Mouse (Mus musculus) kidney, adult 2 months (tissue): Measurements from ENCODE around the gene Ttc19. TPM values are rescaled to one million over a fixed set of nuclear protein-coding genes. Genes with fewer than 3 reads are reported as not detected.

Experiments
- DNase-seq: peaks from one replicate; pipeline ENCODE4 v3.0.0; 2021
- H3K27ac ChIP-seq: fragments of 200-500 bp; 2 replicates; pipeline ENCODE4 v1.5.1; 2012; ENCODE audit warnings: low read depth, low read length, control low read depth, inconsistent platforms; ENCODE audit not compliant: insufficient read depth
- H3K27me3 ChIP-seq: fragments of 200-500 bp; replicated peaks from 2 replicates; pipeline ENCODE4 v1.6.1; 2012; ENCODE audit warnings: mild to moderate bottlenecking, moderate library complexity, low read length, inconsistent platforms; ENCODE audit not compliant: control insufficient read depth, insufficient read depth
- H3K36me3 ChIP-seq: fragments of 200-500 bp; 2 replicates; pipeline ENCODE4 v1.6.1; 2012; ENCODE audit warnings: mild to moderate bottlenecking, moderate library complexity, low read length, inconsistent platforms; ENCODE audit not compliant: control insufficient read depth, insufficient read depth
- H3K4me1 ChIP-seq: fragments of 200-500 bp; 2 replicates; pipeline ENCODE4 v1.6.1; 2011; ENCODE audit warnings: low read length; ENCODE audit not compliant: control insufficient read depth, insufficient read depth
- H3K4me3 ChIP-seq: fragments of 200-500 bp; 2 replicates; pipeline ENCODE4 v1.5.1; 2011; ENCODE audit warnings: mild to moderate bottlenecking, low read depth, low read length, control low read depth; ENCODE audit not compliant: insufficient read depth
- CTCF ChIP-seq: fragments of 200-500 bp; conservative IDR thresholded peaks from 2 replicates; pipeline ENCODE4 v1.5.1; 2011; ENCODE audit warnings: low read depth, mild to moderate bottlenecking, control low read depth, low read length, moderate library complexity, mixed read lengths; ENCODE audit not compliant: insufficient read depth, insufficient read length
- POLR2A ChIP-seq: fragments of 200-500 bp; IDR thresholded peaks from one replicate; pipeline ENCODE4 v1.6.1; 2011; ENCODE audit warnings: low read depth, low read length, control low read depth
- WGBS: fragments of 180-500 bp; shearing (Covaris S2); methylation state at CpG from one replicate; pipeline ENCODE4 v1.1.7; 2018; 5-methylcytosine and 5-hydroxymethylcytosine counted together
- polyA plus RNA-seq: library from polyadenylated mRNA; depleted of rRNA; stranded (reverse); fragments of >200 nt; gene quantifications from 2 replicates; pipeline ENCODE4 v1.2.3, GENCODE M21; 2012

The Ttc19 gene
- polyA plus RNA-seq, 1 experiment = 10.1 TPM

GRCm38 (mm10) chr11:62285020-62285419, 3.7 kb downstream of the Ttc19 start:
- WGBS = 71% methylated on average over 8 of the region's 8 CpGs
- Histone ChIP-seq H3K4me1 (peaks cover 3% of the 10 kb centered on the region; the same call in 1 of the 2 replicates), H3K27ac (no peak overlapping the region), H3K27me3 (no peaks in the 10 kb centered on the region), H3K36me3 (peaks cover 1% of the 10 kb centered on the region), H3K4me3 (no peak overlapping the region)
- no peak for TF ChIP-seq POLR2A
- TF ChIP-seq CTCF = no peak
- no peak for DNase-seq

- TF ChIP-seq CTCF = no peak
- TF ChIP-seq POLR2A = no peak
- H3K4me1 ChIP-seq = no peaks in the 10 kb centered on the region
- peaks cover 1% of the 10 kb centered on the region for H3K36me3 ChIP-seq
- H3K4me3 ChIP-seq = no peak overlapping the region
- DNase-seq = no peak
- no peak overlapping the region for H3K27ac ChIP-seq
- no peaks in the 10 kb centered on the region for H3K27me3 ChIP-seq
- WGBS = 93% methylated on average over 1 of the region's 1 CpGs
These were observed 6.4 kb downstream of the Ttc19 start for GRCm38 (mm10) chr11:62287700-62288099.

- Histone ChIP-seq H3K4me1 (no peaks in the 10 kb centered on the region), H3K36me3 (no peaks in the 10 kb centered on the region; the same call in 1 of the 2 replicates), H3K4me3 (no peak overlapping the region), H3K27me3 (no peaks in the 10 kb centered on the region), H3K27ac (no peak overlapping the region)
- 96% methylated on average over 2 of the region's 2 CpGs for WGBS
- no peak for DNase-seq
- TF ChIP-seq CTCF (no peak), POLR2A (no peak)
These were observed 12.8 kb downstream of the Ttc19 start for GRCm38 (mm10) chr11:62294121-62294520.

GRCm38 (mm10) chr11:62298883-62299282, 17.6 kb downstream of the Ttc19 start:
- no peaks in the 10 kb centered on the region for H3K27me3 ChIP-seq
- DNase-seq = no peak
- 80% methylated on average over 6 of the region's 6 CpGs for WGBS
- H3K27ac ChIP-seq = no peak overlapping the region
- H3K4me3 ChIP-seq = no peak overlapping the region
- no peaks in the 10 kb centered on the region; the same call in 1 of the 2 replicates for H3K36me3 ChIP-seq
- no peaks in the 10 kb centered on the region for H3K4me1 ChIP-seq
- TF ChIP-seq CTCF = no peak
- TF ChIP-seq POLR2A = no peak

GRCm38 (mm10) chr11:62305866-62306265, 24.6 kb downstream of the Ttc19 start:
- TF ChIP-seq CTCF = no peak
- TF ChIP-seq POLR2A = no peak
- H3K27me3 ChIP-seq = no peaks in the 10 kb centered on the region
- H3K27ac ChIP-seq = no peak overlapping the region
- no peaks in the 10 kb centered on the region for H3K4me1 ChIP-seq
- no peak for DNase-seq
- H3K4me3 ChIP-seq = no peak overlapping the region
- H3K36me3 ChIP-seq = peaks cover 6% of the 10 kb centered on the region
- 66% methylated on average over 2 of the region's 2 CpGs for WGBS

GRCm38 (mm10) chr11:62309296-62309695, 28.0 kb downstream of the Ttc19 start:
- TF ChIP-seq CTCF = no peak
- DNase-seq = no peak
- no peak overlapping the region for H3K27ac ChIP-seq
- H3K36me3 ChIP-seq = peaks cover 10% of the 10 kb centered on the region
- WGBS = 95% methylated on average over 2 of the region's 2 CpGs
- H3K27me3 ChIP-seq = no peaks in the 10 kb centered on the region
- no peak overlapping the region for H3K4me3 ChIP-seq
- no peaks in the 10 kb centered on the region for H3K4me1 ChIP-seq

- TF ChIP-seq POLR2A = no peak
- no peak for TF ChIP-seq CTCF
- DNase-seq = no peak
- WGBS = 92% methylated on average over 5 of the region's 5 CpGs
These were observed 33.7 kb downstream of the Ttc19 start for GRCm38 (mm10) chr11:62314984-62315383.

GRCm38 (mm10) chr11:62317746-62318145, 36.5 kb downstream of the Ttc19 start:
- H3K27ac ChIP-seq = no peak overlapping the region
- H3K4me1 ChIP-seq = no peaks in the 10 kb centered on the region
- H3K4me3 ChIP-seq = no peak overlapping the region
- TF ChIP-seq CTCF = no peak
- TF ChIP-seq POLR2A = no peak
- WGBS = 85% methylated on average over 11 of the region's 11 CpGs
- H3K36me3 ChIP-seq = peaks cover 29% of the 10 kb centered on the region
- no peak for DNase-seq
- H3K27me3 ChIP-seq = no peaks in the 10 kb centered on the region

More at GRCm38 (mm10) chr11:62314984-62315383, 33.7 kb downstream of the Ttc19 start:
- Histone ChIP-seq H3K36me3 (peaks cover 21% of the 10 kb centered on the region), H3K4me3 (no peak overlapping the region), H3K27ac (no peak overlapping the region), H3K4me1 (no peaks in the 10 kb centered on the region), H3K27me3 (no peaks in the 10 kb centered on the region)
